Mouse (Mus musculus) CH12.LX (cell line): ENCODE results near the gene Tespa1. TPM values are rescaled to one million over a fixed set of nuclear protein-coding genes. Genes with fewer than 3 reads are reported as not detected.
A peak's percentile ranks its signal among the peaks of the same experiment; 100 is the strongest.

ENCODE experiments used
- DNase-seq: peaks from one replicate; pipeline ENCODE4 v3.0.0-alpha.2; 2013; ENCODE audit errors: extremely low read depth
- H3K27ac ChIP-seq: 2 replicates; pipeline ENCODE4 v1.5.1; 2012; ENCODE audit warnings: low read depth, mild to moderate bottlenecking, control low read depth, moderate library complexity; ENCODE audit not compliant: insufficient read depth
- H3K27me3 ChIP-seq: replicated peaks from 2 replicates; pipeline ENCODE3; 2012; ENCODE audit warnings: inconsistent platforms
- H3K36me3 ChIP-seq, 2 experiments: replicated peaks in 1 of 2; 2 replicates each; pipeline versions ENCODE3 to v1.6.1; 2012; ENCODE audit warnings: inconsistent platforms in 1 of 2, low read length in 1 of 2, mild to moderate bottlenecking in 1 of 2, mixed read lengths in 1 of 2, moderate library complexity in 1 of 2; ENCODE audit not compliant: control insufficient read depth in 1 of 2, insufficient read depth in 1 of 2
- H3K4me1 ChIP-seq, 2 experiments: 2 replicates each; pipeline ENCODE4 v1.6.1; 2012; ENCODE audit warnings: inconsistent platforms in 1 of 2, moderate library complexity in 1 of 2; ENCODE audit not compliant: insufficient read depth in 2 of 2, control insufficient read depth in 1 of 2
- H3K4me2 ChIP-seq: 2 replicates; pipeline ENCODE4 v1.6.1; 2012; ENCODE audit warnings: low read depth, mild to moderate bottlenecking, control low read depth; ENCODE audit not compliant: poor library complexity, insufficient read depth, severe bottlenecking
- H3K4me3 ChIP-seq, 3 experiments: fragments of 150-350 bp in 1 of 3; sonication (generic) in 1 of 3; replicated peaks in 1 of 3; 2 replicates each; pipeline versions ENCODE3 to v1.5.1; 2011 to 2012; ENCODE audit warnings: low read depth in 2 of 3, low read length in 2 of 3, mild to moderate bottlenecking in 2 of 3, moderate library complexity in 2 of 3, control low read depth in 1 of 3, improper control_type of control experiment in 1 of 3, inconsistent platforms in 1 of 3, mixed read lengths in 1 of 3; ENCODE audit not compliant: poor library complexity in 1 of 3
- H3K79me2 ChIP-seq: replicated peaks from 2 replicates; pipeline ENCODE4 v1.6.1; 2012; ENCODE audit warnings: mild to moderate bottlenecking, moderate library complexity; ENCODE audit not compliant: control insufficient read depth, poor library complexity, insufficient read depth, severe bottlenecking; ENCODE audit errors: extremely low read depth
- H3K9ac ChIP-seq: 2 replicates; pipeline ENCODE4 v1.6.1; 2012; ENCODE audit warnings: low read depth, mild to moderate bottlenecking, control low read depth, moderate library complexity; ENCODE audit not compliant: insufficient read depth
- H3K9me3 ChIP-seq: replicated peaks from 2 replicates; pipeline ENCODE3; 2012; ENCODE audit warnings: low read length, inconsistent platforms, mixed read lengths
- BHLHE40 ChIP-seq: IDR thresholded peaks from 2 replicates; pipeline ENCODE4 v1.6.1; 2011; ENCODE audit warnings: mild to moderate bottlenecking, low read depth, low read length, improper control_type of control experiment
- CHD2 ChIP-seq: IDR thresholded peaks from 2 replicates; pipeline ENCODE4 v1.6.1; 2011; ENCODE audit warnings: low read length, improper control_type of control experiment
- CTCF ChIP-seq, 2 experiments: IDR thresholded peaks in 1 of 2; conservative IDR thresholded peaks in 1 of 2; 2 replicates each; pipeline ENCODE4 v1.5.1; 2011 to 2012; ENCODE audit warnings: low read depth in 2 of 2, low read length in 2 of 2, improper control_type of control experiment in 1 of 2, inconsistent platforms in 1 of 2, mild to moderate bottlenecking in 1 of 2, moderate library complexity in 1 of 2
- E2F4 ChIP-seq: IDR thresholded peaks from 2 replicates; pipeline ENCODE4 v1.6.1; 2011; ENCODE audit warnings: low read depth, low read length, improper control_type of control experiment; ENCODE audit not compliant: insufficient replicate concordance
- ELF1 ChIP-seq: IDR thresholded peaks from 2 replicates; pipeline ENCODE4 v1.6.1; 2014; ENCODE audit warnings: low read depth, mild to moderate bottlenecking, inconsistent platforms, low read length, improper control_type of control experiment
- EP300 ChIP-seq: IDR thresholded peaks from 2 replicates; pipeline ENCODE4 v1.6.1; 2011; ENCODE audit warnings: low read length, improper control_type of control experiment
- ETS1 ChIP-seq: conservative IDR thresholded peaks from 2 replicates; pipeline ENCODE4 v1.6.1; 2012; ENCODE audit warnings: low read depth, mild to moderate bottlenecking, inconsistent platforms, low read length, improper control_type of control experiment, moderate library complexity
- HCFC1 ChIP-seq: IDR thresholded peaks from 2 replicates; pipeline ENCODE4 v1.6.1; 2012; ENCODE audit warnings: low read depth, mild to moderate bottlenecking, inconsistent platforms, low read length, improper control_type of control experiment
- IRF4 ChIP-seq: IDR thresholded peaks from 2 replicates; pipeline ENCODE4 v1.6.1; 2014; ENCODE audit warnings: low read depth, mild to moderate bottlenecking, inconsistent platforms, low read length, improper control_type of control experiment
- JUN ChIP-seq: IDR thresholded peaks from 2 replicates; pipeline ENCODE4 v1.6.1; 2011; ENCODE audit warnings: low read depth, mild to moderate bottlenecking, low read length, improper control_type of control experiment, moderate library complexity; ENCODE audit not compliant: insufficient read depth
- JUND ChIP-seq: conservative IDR thresholded peaks from 2 replicates; pipeline ENCODE4 v1.6.1; 2011; ENCODE audit warnings: low read depth, low read length, improper control_type of control experiment
- KAT2A ChIP-seq: IDR thresholded peaks from 2 replicates; pipeline ENCODE4 v1.6.1; 2012; ENCODE audit warnings: low read length, improper control_type of control experiment, inconsistent platforms; ENCODE audit not compliant: insufficient replicate concordance
- MAFK ChIP-seq: IDR thresholded peaks from 2 replicates; pipeline ENCODE4 v1.6.1; 2011; ENCODE audit warnings: low read length, improper control_type of control experiment; ENCODE audit not compliant: insufficient replicate concordance
- MAZ ChIP-seq: IDR thresholded peaks from 2 replicates; pipeline ENCODE4 v1.6.1; 2012; ENCODE audit warnings: low read depth, mild to moderate bottlenecking, inconsistent platforms, low read length, improper control_type of control experiment, moderate library complexity
- MEF2A ChIP-seq: IDR thresholded peaks from 2 replicates; pipeline ENCODE4 v1.6.1; 2014; ENCODE audit warnings: low read depth, mild to moderate bottlenecking, inconsistent platforms, low read length, improper control_type of control experiment, borderline replicate concordance
- MYC ChIP-seq: IDR thresholded peaks from 2 replicates; pipeline ENCODE4 v1.6.1; 2011; ENCODE audit warnings: low read depth, mild to moderate bottlenecking, improper control_type of control experiment, low read length
- NELFE ChIP-seq: IDR thresholded peaks from 2 replicates; pipeline ENCODE4 v1.6.1; 2011; ENCODE audit warnings: low read depth, low read length, improper control_type of control experiment
- NRF1 ChIP-seq: IDR thresholded peaks from 2 replicates; pipeline ENCODE4 v1.6.1; 2014; ENCODE audit warnings: low read depth, mild to moderate bottlenecking, inconsistent platforms, low read length, improper control_type of control experiment, moderate library complexity
- PAX5 ChIP-seq: IDR thresholded peaks from 2 replicates; pipeline ENCODE4 v1.6.1; 2012; ENCODE audit warnings: low read length, inconsistent platforms, mixed read lengths
- RCOR1 ChIP-seq: conservative IDR thresholded peaks from 2 replicates; pipeline ENCODE4 v1.6.1; 2012; ENCODE audit warnings: low read depth, mild to moderate bottlenecking, inconsistent platforms, low read length, improper control_type of control experiment
- SIN3A ChIP-seq: IDR thresholded peaks from 2 replicates; pipeline ENCODE4 v1.6.1; 2012; ENCODE audit warnings: low read length, improper control_type of control experiment, inconsistent platforms
- SMC3 ChIP-seq: IDR thresholded peaks from 2 replicates; pipeline ENCODE4 v1.6.1; 2011; ENCODE audit warnings: low read depth, low read length, improper control_type of control experiment
- TCF12 ChIP-seq: IDR thresholded peaks from 2 replicates; pipeline ENCODE4 v1.6.1; 2014; ENCODE audit warnings: low read depth, mild to moderate bottlenecking, inconsistent platforms, low read length, improper control_type of control experiment
- USF2 ChIP-seq: conservative IDR thresholded peaks from 2 replicates; pipeline ENCODE4 v1.6.1; 2011; ENCODE audit warnings: low read depth, low read length, improper control_type of control experiment
- ZC3H11A ChIP-seq: IDR thresholded peaks from 2 replicates; pipeline ENCODE4 v1.6.1; 2012; ENCODE audit warnings: low read depth, mild to moderate bottlenecking, inconsistent platforms, low read length, improper control_type of control experiment
- ZNF384 ChIP-seq: IDR thresholded peaks from 2 replicates; pipeline ENCODE4 v1.6.1; 2012; ENCODE audit warnings: low read depth, low read length, improper control_type of control experiment, inconsistent platforms
- dilution Hi-C: fragments of 300-500 bp; cut with MboI; formaldehyde crosslinking; loops from 2 replicates; pipeline ENCODE4 v1.14.3; 2020; ENCODE audit warnings: low sequenced_read_pairs; ENCODE audit not compliant: extremely low pct_unique_long_range_greater_than_20kb, extremely low pct_ligation_motif_present
- in situ Hi-C: fragments of 300-500 bp; cut with MboI; formaldehyde crosslinking; loops from 3 replicates; pipeline ENCODE4 v1.14.3; 2019; ENCODE audit warnings: low sequenced_read_pairs, low pct_ligation_motif_present, low pct_unique_long_range_greater_than_20kb, mixed read lengths
- polyA plus RNA-seq: library from polyadenylated mRNA; unstranded; fragments of >175 nt; gene quantifications from 2 replicates; pipeline ENCODE4 v1.2.1, GENCODE M21; 2012; ENCODE audit warnings: low read depth; ENCODE audit not compliant: insufficient read length
- total RNA-seq, 2 experiments: library from RNA; depleted of rRNA; stranded (reverse); fragments of 300-350 nt in 1 of 2; fragments of >200 nt in 1 of 2; gene quantifications; 2 replicates each; pipeline ENCODE4 v1.2.3; 2012 to 2014

Gene Tespa1
- total and polyA plus RNA-seq, 3 experiments: 26.0 to 55.1 (median 48.5) TPM

DNA sequence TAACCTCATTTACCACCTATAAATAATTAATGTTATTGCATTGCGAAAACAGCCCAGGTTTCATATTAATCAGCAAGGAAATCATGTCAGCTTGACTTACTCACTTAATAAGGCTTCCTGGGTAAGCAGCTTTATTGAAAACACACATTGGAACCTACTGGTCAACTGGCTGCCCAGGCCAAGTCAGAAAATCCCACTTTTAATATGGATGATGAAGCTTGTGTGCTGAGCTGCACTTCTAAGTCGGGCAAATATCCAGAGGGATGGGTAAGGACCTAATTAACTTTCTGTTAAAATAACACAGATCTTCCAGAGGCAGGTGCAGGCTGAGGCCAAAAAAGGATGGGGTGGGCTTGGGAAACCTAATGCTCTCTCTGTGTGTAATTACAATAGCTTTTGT, 46.9 kb upstream of the Tespa1 start:
- TF ChIP-seq ZNF384: no peak
- no peak for TF ChIP-seq HCFC1
- TF ChIP-seq MYC: no peak
- TF ChIP-seq CTCF (conservative IDR thresholded peaks at IDR 0.05 in 1 of 2, IDR thresholded peaks at IDR 0.05 in 1 of 2; ENCODE audit: low read depth in 2 of 2, low read length in 2 of 2): no peak
- no peak for TF ChIP-seq CHD2
- TF ChIP-seq ETS1: no peak
- TF ChIP-seq SIN3A: no peak
- TF ChIP-seq, all 38 proteins: peak for 0
- Histone ChIP-seq H3K9ac (no peak overlapping the region), H3K9me3 (no peaks in the 10 kb centered on the region), H3K27ac (no peak overlapping the region), H3K4me2 (no peak overlapping the region), H3K36me3 (no peaks in the 10 kb centered on the region), H3K4me1 (peaks cover 0 to 26% of the 10 kb centered on the region in 2 experiments; a peak in 2 of 4 replicates), H3K27me3 (no peaks in the 10 kb centered on the region), H3K79me2 (no peaks in the 10 kb centered on the region), H3K4me3 (no peak overlapping the region)
- dilution Hi-C loops (no loop called here), in situ Hi-C loops (no loop called here)
- no peak for DNase-seq

DNA sequence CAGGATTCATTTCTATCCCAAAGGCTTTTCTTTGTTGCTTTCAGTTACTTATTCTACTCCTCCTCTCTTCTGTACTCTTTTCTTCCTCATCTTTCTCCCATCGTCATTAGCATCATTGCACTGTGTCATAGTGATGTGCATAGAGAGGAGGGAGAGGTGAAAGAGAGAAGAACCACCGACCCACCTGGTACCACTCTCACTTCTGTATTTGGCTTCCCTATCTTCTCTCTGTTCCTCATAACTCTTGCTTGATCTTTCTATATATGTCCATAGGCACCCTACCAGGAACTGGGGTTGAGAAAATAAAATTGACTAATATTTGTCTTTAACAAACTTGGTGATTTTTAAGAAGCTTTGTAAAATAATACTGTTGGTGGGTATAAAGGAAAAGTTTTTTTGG, 46.2 kb upstream of the Tespa1 start:
- DNase-seq: peak; percentile 70
- Histone ChIP-seq H3K27me3 (no peaks in the 10 kb centered on the region), H3K9ac (no peak overlapping the region), H3K4me3 (no peak overlapping the region), H3K27ac (no peak overlapping the region), H3K4me2 (no peak overlapping the region), H3K4me1 (peaks cover 0 to 26% of the 10 kb centered on the region in 2 experiments; a peak in 2 of 4 replicates), H3K9me3 (no peaks in the 10 kb centered on the region), H3K79me2 (no peaks in the 10 kb centered on the region), H3K36me3 (no peaks in the 10 kb centered on the region)
- in situ Hi-C loops (no loop called here), dilution Hi-C loops (no loop called here)
- peak; percentile 78 for TF ChIP-seq TCF12
- TF ChIP-seq ELF1: no peak
- no peak for TF ChIP-seq ZC3H11A
- no peak for TF ChIP-seq KAT2A
- TF ChIP-seq SMC3: no peak
- no peak for TF ChIP-seq ZNF384
- TF ChIP-seq MYC: peak; percentile 36; the same call in 1 of the 2 replicates
- 0 out of 2 replicates have a peak, but pooled peaks have one; percentile 51 for TF ChIP-seq RCOR1
- TF ChIP-seq MAFK: peak; percentile 49; the same call in 1 of the 2 replicates
- TF ChIP-seq JUND: peak; percentile 35; the same call in 1 of the 2 replicates
- peak; percentile 54; the same call in 1 of the 2 replicates for TF ChIP-seq CHD2
- TF ChIP-seq NRF1: no peak
- TF ChIP-seq SIN3A: no peak
- TF ChIP-seq MAZ: no peak
- peak; percentile 36; the same call in 1 of the 2 replicates for TF ChIP-seq MEF2A
- no peak for TF ChIP-seq USF2
- 0 out of 2 replicates have a peak, but pooled peaks have one; percentile 15 for TF ChIP-seq E2F4
- no peak for TF ChIP-seq NELFE
- TF ChIP-seq JUN: no peak
- TF ChIP-seq IRF4: peak; percentile 96
- peak; percentile 55 for TF ChIP-seq ETS1
- TF ChIP-seq EP300: peak; percentile 98
- TF ChIP-seq PAX5: no peak
- TF ChIP-seq BHLHE40: peak; percentile 39; the same call in 1 of the 2 replicates
